Mouse (Mus musculus): ENCODE measurements around the gene Ccdc162.

DNA sequence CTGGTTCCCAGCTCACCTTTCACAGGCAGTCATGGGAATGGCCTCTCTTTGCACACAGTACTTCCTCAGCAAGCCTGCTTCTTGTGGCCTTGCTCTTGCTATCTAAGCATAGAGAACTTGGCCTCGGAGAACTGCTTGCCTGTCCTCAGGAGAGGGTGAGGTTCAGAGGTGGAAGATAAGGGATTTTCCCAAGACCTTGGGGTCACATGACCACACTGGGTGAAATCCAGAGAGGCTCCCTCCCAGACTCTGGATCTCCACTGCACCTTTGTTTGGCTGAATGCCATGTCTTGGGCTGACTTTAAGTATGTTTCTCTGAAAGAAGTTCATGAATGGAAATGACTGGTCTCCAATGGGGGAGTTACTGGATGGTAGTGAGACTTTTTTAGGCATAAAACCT, 107.0 kb downstream of the Ccdc162 start:
- TF ChIP-seq POLR2A (IDR thresholded peaks at IDR 0.05; ENCODE audit: borderline replicate concordance, control insufficient read depth, low read depth, low read length) (no peak), CTCF (IDR thresholded peaks at IDR 0.05; ENCODE audit: control insufficient read depth, insufficient read depth, low read length) (no peak)
